Mouse (Mus musculus) cortical plate, adult 2 months (tissue): Measurements from ENCODE around the gene Sprtn.

ENCODE experiments used
- CTCF ChIP-seq: fragments of 200-500 bp; IDR thresholded peaks from 2 replicates; pipeline ENCODE4 v1.5.1; 2011; ENCODE audit warnings: mild to moderate bottlenecking, control low read depth, low read length; ENCODE audit not compliant: insufficient read depth; ENCODE audit errors: extremely low read depth
- POLR2A ChIP-seq: fragments of 200-500 bp; IDR thresholded peaks from 2 replicates; pipeline ENCODE4 v1.6.1; 2011; ENCODE audit warnings: mild to moderate bottlenecking, low read length, control low read depth; ENCODE audit not compliant: insufficient read depth; ENCODE audit errors: extremely low read depth

DNA sequence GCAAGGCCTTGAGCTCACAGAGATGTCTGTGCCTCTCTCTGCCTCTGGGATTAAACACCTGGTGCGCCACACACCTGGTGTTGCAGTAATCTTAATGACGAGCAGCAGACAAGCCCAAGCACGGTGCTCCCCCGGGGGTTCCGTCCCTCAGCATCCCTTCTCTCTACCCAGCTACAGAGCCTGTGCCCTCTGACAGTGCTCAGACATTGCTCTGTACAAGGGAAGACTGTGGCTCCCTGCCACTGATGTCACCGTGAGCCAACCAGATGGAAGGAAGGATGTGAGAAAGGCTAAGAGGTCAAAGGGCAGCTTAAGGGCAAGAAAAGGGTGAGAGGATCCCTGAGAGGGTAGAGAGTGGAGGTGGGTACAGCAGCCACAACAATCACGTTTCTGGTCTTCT is 46.7 kb downstream of the Sprtn start:
- no peak for TF ChIP-seq CTCF
- no peak for TF ChIP-seq POLR2A
